Mouse (Mus musculus) adrenal gland (tissue): Measurements from ENCODE around the gene Hif1an.

Experiments used
- intact Hi-C: fragments of 180-260 bp; cut with DNase I; formaldehyde crosslinking; loops from one replicate; pipeline ENCODE4 v1.15.1; 2025

Gene Hif1an

GRCm38 (mm10) chr19:44554861-44555590 lies 7.6 kb upstream of the Hif1an start, which contains the start of gene Ndufb8:
Gene Ndufb8 (minus strand): TSS chr19:44555440.
- intact Hi-C loops, result no loop called here

- intact Hi-C loops, result no loop called here
Measured at GRCm38 (mm10) chr19:44564006-44564405, 1.4 kb downstream of the Hif1an start.

- intact Hi-C loops, result no loop called here
Measured at GRCm38 (mm10) chr19:44567763-44568162, 5.1 kb downstream of the Hif1an start.

DNA sequence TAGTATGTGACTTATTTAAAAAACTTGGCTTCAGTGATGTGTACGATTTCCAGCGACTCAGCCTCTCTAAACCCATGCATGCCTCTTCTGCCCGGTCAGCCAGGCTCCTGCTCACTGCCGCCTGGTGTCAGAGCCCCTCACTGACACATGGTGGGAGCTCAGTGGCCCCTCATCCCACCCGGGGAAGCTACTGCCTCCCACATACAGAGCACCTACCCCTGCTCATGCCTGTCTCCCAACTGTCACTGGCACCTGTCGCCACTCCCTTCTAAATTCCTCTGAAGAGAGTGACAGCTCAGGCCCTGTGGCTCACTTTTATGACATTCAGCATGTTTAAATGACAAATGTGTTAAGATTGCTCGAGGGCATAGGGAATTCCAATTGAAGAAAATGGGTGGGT lies 13.6 kb downstream of the Hif1an start:
- intact Hi-C loops, result no loop called here

GRCm38 (mm10) chr19:44578038-44578437 lies 15.4 kb downstream of the Hif1an start:
- intact Hi-C loops, result no loop called here

- intact Hi-C loops, result loop anchor here (1.0 to 5.0 kb wide), 3 partner anchors 170 to 313 kb away; no protein-coding TSS in a partner anchor
Measured at GRCm38 (mm10) chr19:44582103-44582502, 19.5 kb downstream of the Hif1an start.

- intact Hi-C loops, result loop anchor here (1.0 to 5.0 kb wide), 3 partner anchors 170 to 313 kb away; no protein-coding TSS in a partner anchor
Measured at GRCm38 (mm10) chr19:44582638-44583309, 20.1 kb downstream of the Hif1an start.

GRCm38 (mm10) chr19:44588036-44588435 lies 25.4 kb downstream of the Hif1an start:
- intact Hi-C loops, result no loop called here

DNA sequence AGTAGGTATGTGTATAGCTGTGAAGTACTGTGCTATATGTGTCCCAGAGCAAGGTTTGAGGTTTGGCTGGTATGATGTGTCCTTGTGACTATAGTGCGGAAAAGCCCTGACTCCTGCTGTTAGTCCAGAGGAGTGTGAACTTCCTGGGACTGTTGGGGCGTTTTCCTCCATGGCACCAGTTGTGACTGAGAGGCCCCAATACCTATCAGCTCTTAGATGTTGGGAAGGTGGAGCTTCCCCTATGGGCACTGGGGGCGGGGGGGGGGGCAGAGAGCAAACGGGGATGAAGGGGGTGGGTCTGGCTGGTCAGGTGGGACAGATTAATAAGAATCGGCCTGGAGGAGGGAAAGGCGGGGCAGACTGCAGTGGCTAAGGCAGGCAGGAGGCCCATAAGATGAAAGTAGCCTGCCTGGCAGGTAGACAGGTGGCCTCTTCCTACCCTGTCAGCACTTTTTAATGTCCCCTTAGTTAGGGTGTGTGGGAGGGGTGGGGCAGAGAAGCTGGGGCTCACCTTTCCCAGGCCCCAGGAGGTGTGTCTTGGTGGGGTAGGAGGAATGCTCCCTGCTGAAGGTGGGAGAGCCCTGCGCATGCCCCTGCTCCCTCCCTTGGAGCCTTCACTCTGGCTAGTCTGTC lies 27.1 kb downstream of the Hif1an start:
- intact Hi-C loops, result no loop called here

- intact Hi-C loops, result no loop called here
Measured at GRCm38 (mm10) chr19:44590992-44591391, 28.3 kb downstream of the Hif1an start.

DNA sequence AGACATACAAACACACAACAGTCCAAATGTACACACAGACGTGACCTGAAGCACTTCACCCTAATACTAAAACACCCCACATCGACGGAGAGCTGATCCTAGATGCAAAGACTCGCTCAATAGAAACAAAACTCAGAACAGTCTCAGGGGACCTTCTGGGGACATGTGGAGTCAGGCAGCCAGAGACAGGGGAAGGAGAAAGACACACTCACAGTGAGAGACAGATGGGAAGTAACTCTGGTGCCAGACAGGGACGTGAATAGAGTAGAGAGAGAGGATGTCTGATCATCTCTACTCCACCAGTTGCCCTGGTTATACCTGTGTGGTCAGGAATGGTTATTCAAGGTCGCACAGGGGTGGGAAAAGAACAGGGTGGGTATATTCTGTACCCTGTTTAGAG lies 29.0 kb downstream of the Hif1an start:
- intact Hi-C loops, result no loop called here

- intact Hi-C loops, result no loop called here
Measured at GRCm38 (mm10) chr19:44594180-44594579, 31.5 kb downstream of the Hif1an start.

GRCm38 (mm10) chr19:44618166-44618565 lies 55.5 kb downstream of the Hif1an start:
- intact Hi-C loops, result no loop called here
